Mouse (Mus musculus) midbrain, embryonic 13.5 days (tissue): ENCODE measurements around the gene Odf3l2. TPM values are rescaled to one million over a fixed set of nuclear protein-coding genes. Genes with fewer than 3 reads are reported as not detected.

Experiments
- ATAC-seq: fragments of 200-750 bp; cut with Nextera tagmentation; 2 replicates; pipeline ENCODE4 v1.8.0; 2017; ENCODE audit warnings: mild to moderate bottlenecking, moderate TSS enrichment, moderate library complexity
- H3K27ac ChIP-seq: fragments of 300-500 bp; sonication (generic); 2 replicates; pipeline ENCODE4 v1.5.1; 2015; ENCODE audit warnings: inconsistent platforms, mild to moderate bottlenecking, moderate library complexity
- H3K27me3 ChIP-seq: fragments of 300-500 bp; sonication (generic); 2 replicates; pipeline ENCODE4 v1.6.1; 2015; ENCODE audit warnings: mild to moderate bottlenecking, inconsistent platforms
- H3K36me3 ChIP-seq: fragments of 300-500 bp; sonication (generic); 2 replicates; pipeline ENCODE4 v1.6.1; 2015; ENCODE audit warnings: mild to moderate bottlenecking, inconsistent platforms
- H3K4me1 ChIP-seq: fragments of 300-500 bp; sonication (generic); replicated peaks from 2 replicates; pipeline ENCODE4 v1.6.1; 2015; ENCODE audit warnings: inconsistent platforms
- H3K4me2 ChIP-seq: fragments of 300-500 bp; sonication (generic); replicated peaks from 2 replicates; pipeline ENCODE4 v1.6.1; 2015; ENCODE audit warnings: moderate library complexity, mild to moderate bottlenecking, inconsistent platforms
- H3K4me3 ChIP-seq: fragments of 300-500 bp; sonication (generic); replicated peaks from 2 replicates; pipeline ENCODE4 v1.5.1; 2015; ENCODE audit warnings: mild to moderate bottlenecking, inconsistent platforms
- H3K9ac ChIP-seq: fragments of 300-500 bp; sonication (generic); replicated peaks from 2 replicates; pipeline ENCODE4 v1.6.1; 2015; ENCODE audit warnings: mild to moderate bottlenecking, inconsistent platforms
- H3K9me3 ChIP-seq: fragments of 300-500 bp; sonication (generic); 2 replicates; pipeline ENCODE4 v1.6.1; 2016; ENCODE audit warnings: mild to moderate bottlenecking, inconsistent platforms
- WGBS: fragments of 180-500 bp; shearing (Covaris S2); methylation state at CpG from one replicate; pipeline ENCODE4 v1.1.7; 2015; 5-methylcytosine and 5-hydroxymethylcytosine counted together
- polyA plus RNA-seq: library from polyadenylated mRNA; unstranded; fragments of >200 nt; fragmentation: Nextera tagmentation; extraction: Ambion mirVana; gene quantifications from 2 replicates; pipeline ENCODE4 v1.2.1, GENCODE M21; 2015

The Odf3l2 gene
- polyA plus RNA-seq, result 0.27 TPM in 1 of 2 replicates, not detected in the other

GRCm38 (mm10) chr10:79645711-79646110 lies at the start of gene Odf3l2:
Gene Odf3l2, minus strand, starts transcription at chr10:79645738.
- no peaks in the 10 kb centered on the region for H3K27me3 ChIP-seq
- no peak within 1 kb of the TSS for H3K27ac ChIP-seq
- H3K4me3 ChIP-seq, result no peak within 1 kb of the TSS
- H3K9ac ChIP-seq, result no peak within 1 kb of the TSS
- no peak within 1 kb of the TSS for H3K4me2 ChIP-seq
- H3K4me1 ChIP-seq, result no peaks in the 10 kb centered on the region
- no peaks in the 10 kb centered on the region for H3K9me3 ChIP-seq
- ATAC-seq, result no peak
- WGBS, result 77% methylated on average over 8 of the region's 8 CpGs
- no peaks in the 10 kb centered on the region for H3K36me3 ChIP-seq

- 0 out of 2 replicates have a peak overlapping the region, but pooled peaks have one; percentile 7 for H3K9ac ChIP-seq
- H3K27me3 ChIP-seq, result no peaks in the 10 kb centered on the region
- 87% methylated on average over 6 of the region's 6 CpGs for WGBS
- no peaks in the 10 kb centered on the region for H3K9me3 ChIP-seq
- no peak overlapping the region for H3K27ac ChIP-seq
- ATAC-seq, result no peak
- H3K4me1 ChIP-seq, result no peaks in the 10 kb centered on the region; the same call in 1 of the 2 replicates
- H3K4me3 ChIP-seq, result no peak overlapping the region
- peaks cover under 1% of the 10 kb centered on the region for H3K36me3 ChIP-seq
- H3K4me2 ChIP-seq, result no peak overlapping the region
Measured at GRCm38 (mm10) chr10:79694379-79694655, 48.8 kb upstream of the Odf3l2 start.

GRCm38 (mm10) chr10:79693580-79694378 lies 48.2 kb upstream of the Odf3l2 start:
- WGBS, result 80% methylated on average over 12 of the region's 12 CpGs
- H3K4me3 ChIP-seq, result no peak overlapping the region

GRCm38 (mm10) chr10:79691986-79692548 lies 46.5 kb upstream of the Odf3l2 start:
- H3K4me3 ChIP-seq, result no peak overlapping the region
- H3K27me3 ChIP-seq, result no peaks in the 10 kb centered on the region
- no peaks in the 10 kb centered on the region for H3K9me3 ChIP-seq
- 93% methylated on average over 2 of the region's 2 CpGs for WGBS
- peaks cover 23% of the 10 kb centered on the region for H3K36me3 ChIP-seq
- no peak overlapping the region for H3K4me2 ChIP-seq
- no peak overlapping the region for H3K9ac ChIP-seq
- ATAC-seq, result no peak
- H3K4me1 ChIP-seq, result no peaks in the 10 kb centered on the region; the same call in 1 of the 2 replicates
- no peak overlapping the region for H3K27ac ChIP-seq

More at GRCm38 (mm10) chr10:79693580-79694378, 48.2 kb upstream of the Odf3l2 start:
- Histone ChIP-seq H3K27ac (no peak overlapping the region), H3K4me2 (no peak overlapping the region), H3K36me3 (peaks cover 6% of the 10 kb centered on the region), H3K27me3 (no peaks in the 10 kb centered on the region), H3K4me1 (no peaks in the 10 kb centered on the region; the same call in 1 of the 2 replicates), H3K9me3 (no peaks in the 10 kb centered on the region), H3K9ac (no peak overlapping the region; the same call in 1 of the 2 replicates)
- no peak for ATAC-seq

- Histone ChIP-seq H3K27ac (no peak overlapping the region), H3K36me3 (peaks cover 52% of the 10 kb centered on the region), H3K9ac (no peak overlapping the region), H3K4me2 (no peak overlapping the region), H3K4me3 (no peak overlapping the region), H3K4me1 (peaks cover 4% of the 10 kb centered on the region), H3K27me3 (no peaks in the 10 kb centered on the region), H3K9me3 (no peaks in the 10 kb centered on the region)
- no peak for ATAC-seq
- WGBS, result 91% methylated on average over 3 of the region's 3 CpGs
Measured at GRCm38 (mm10) chr10:79689178-79689577, 43.6 kb upstream of the Odf3l2 start.

- Histone ChIP-seq H3K27ac (no peak within 1 kb of the TSS), H3K9me3 (no peaks in the 10 kb centered on the region), H3K9ac (no peak within 1 kb of the TSS), H3K4me3 (no peak within 1 kb of the TSS), H3K4me2 (no peak within 1 kb of the TSS), H3K36me3 (peaks cover 53% of the 10 kb centered on the region), H3K27me3 (no peaks in the 10 kb centered on the region), H3K4me1 (peaks cover 8% of the 10 kb centered on the region)
- 85% methylated on average over 4 of the region's 4 CpGs for WGBS
- no peak for ATAC-seq
Measured at GRCm38 (mm10) chr10:79688720-79689119, 43.2 kb upstream of the Odf3l2 start, which contains the start of gene Gzmm. Gene Gzmm, plus strand, starts transcription at chr10:79689020.

GRCm38 (mm10) chr10:79687513-79687912 lies 42.0 kb upstream of the Odf3l2 start:
- no peak for ATAC-seq
- H3K36me3 ChIP-seq, result peaks cover 53% of the 10 kb centered on the region

GRCm38 (mm10) chr10:79686691-79687090 lies 41.2 kb upstream of the Odf3l2 start:
- WGBS, result 100% methylated on average over 1 of the region's 1 CpGs
- Histone ChIP-seq H3K27ac (no peak overlapping the region), H3K4me2 (no peak overlapping the region), H3K9ac (no peak overlapping the region), H3K4me3 (no peak overlapping the region), H3K4me1 (peaks cover 20% of the 10 kb centered on the region), H3K9me3 (no peaks in the 10 kb centered on the region), H3K36me3 (peaks cover 53% of the 10 kb centered on the region), H3K27me3 (no peaks in the 10 kb centered on the region)
- no peak for ATAC-seq

More at GRCm38 (mm10) chr10:79687513-79687912, 42.0 kb upstream of the Odf3l2 start:
- H3K27ac ChIP-seq, result no peak overlapping the region
- H3K4me3 ChIP-seq, result no peak overlapping the region
- H3K9me3 ChIP-seq, result no peaks in the 10 kb centered on the region
- H3K9ac ChIP-seq, result no peak overlapping the region
- H3K27me3 ChIP-seq, result no peaks in the 10 kb centered on the region
- H3K4me1 ChIP-seq, result peaks cover 20% of the 10 kb centered on the region
- WGBS, result 97% methylated on average over 6 of the region's 6 CpGs
- H3K4me2 ChIP-seq, result no peak overlapping the region

GRCm38 (mm10) chr10:79686219-79686618 lies 40.7 kb upstream of the Odf3l2 start:
- no peak overlapping the region for H3K4me2 ChIP-seq
- peaks cover 22% of the 10 kb centered on the region for H3K4me1 ChIP-seq
- no peak for ATAC-seq
- no peaks in the 10 kb centered on the region for H3K27me3 ChIP-seq
- H3K36me3 ChIP-seq, result peaks cover 53% of the 10 kb centered on the region
- WGBS, result 90% methylated on average over 2 of the region's 2 CpGs
- H3K4me3 ChIP-seq, result no peak overlapping the region
- H3K9ac ChIP-seq, result no peak overlapping the region
- H3K9me3 ChIP-seq, result no peaks in the 10 kb centered on the region
- no peak overlapping the region for H3K27ac ChIP-seq

- Histone ChIP-seq H3K9me3 (no peaks in the 10 kb centered on the region), H3K4me2 (no peak overlapping the region), H3K27me3 (no peaks in the 10 kb centered on the region), H3K9ac (no peak overlapping the region), H3K4me3 (no peak overlapping the region), H3K27ac (no peak overlapping the region), H3K4me1 (peaks cover 27% of the 10 kb centered on the region), H3K36me3 (peaks cover 53% of the 10 kb centered on the region)
- no peak for ATAC-seq
- WGBS, result 95% methylated on average over 25 of the region's 25 CpGs
Measured at GRCm38 (mm10) chr10:79684770-79685600, 39.4 kb upstream of the Odf3l2 start.

- Histone ChIP-seq H3K27me3 (no peaks in the 10 kb centered on the region), H3K27ac (no peak overlapping the region), H3K36me3 (peaks cover 48% of the 10 kb centered on the region), H3K9me3 (no peaks in the 10 kb centered on the region), H3K9ac (peak overlapping the region; percentile 88; the same call in 1 of the 2 replicates), H3K4me1 (peaks cover 27% of the 10 kb centered on the region), H3K4me2 (peak overlapping the region; percentile 99), H3K4me3 (peak overlapping the region; percentile 90)
- WGBS, result 93% methylated on average over 6 of the region's 6 CpGs
- ATAC-seq, result no peak
Measured at GRCm38 (mm10) chr10:79683726-79684640, 38.4 kb upstream of the Odf3l2 start.
